Mouse (Mus musculus): ENCODE results near the gene Sco1.
"Not testable (repeated sequence)": the region's sequence is repeated elsewhere in the genome, so short reads cannot be mapped to it uniquely, and the experiment has no call there.

Gene Sco1

GRCm38 (mm10) chr11:67052321-67052952, at the start of gene Sco1, which contains the start of gene Adprm:
Sco1 (plus strand) TSS chr11:67052670.
Adprm (minus strand) TSS chr11:67052594.
- in situ Hi-C loops (cut with MboI, MseI) = no loop called here

- in situ Hi-C loops (cut with MboI, MseI) = no loop called here
These were observed 49.6 kb upstream of the Sco1 start for GRCm38 (mm10) chr11:67002911-67003310.

- in situ Hi-C loops (cut with MboI, MseI) = no loop called here
These were observed 44.5 kb upstream of the Sco1 start for GRCm38 (mm10) chr11:67007961-67008360.

- in situ Hi-C loops (cut with MboI, MseI) = no loop called here
These were observed 43.9 kb upstream of the Sco1 start for GRCm38 (mm10) chr11:67008528-67008927.

GRCm38 (mm10) chr11:67010430-67010829, 42.0 kb upstream of the Sco1 start:
- in situ Hi-C loops (cut with MboI, MseI) = loop anchor here (10.0 kb wide), 1 partner anchor 106 kb away; no protein-coding TSS in a partner anchor

- in situ Hi-C loops (cut with MboI, MseI) = loop anchor here (10.0 kb wide), 1 partner anchor 107 kb away; no protein-coding TSS in a partner anchor
These were observed 40.8 kb upstream of the Sco1 start for GRCm38 (mm10) chr11:67011635-67012034.

GRCm38 (mm10) chr11:67017801-67018591, 34.5 kb upstream of the Sco1 start:
- in situ Hi-C loops (cut with MboI, MseI) = loop anchor here (10.0 kb wide), 1 partner anchor 113 kb away; no protein-coding TSS in a partner anchor

GRCm38 (mm10) chr11:67019711-67020475, 32.6 kb upstream of the Sco1 start:
- in situ Hi-C loops (cut with MboI, MseI) = loop anchor here (10.0 kb wide), 1 partner anchor 115 kb away; no protein-coding TSS in a partner anchor

- in situ Hi-C loops (cut with MboI, MseI) = no loop called here
These were observed 31.5 kb upstream of the Sco1 start for GRCm38 (mm10) chr11:67020948-67021347.

GRCm38 (mm10) chr11:67022354-67023115, 29.9 kb upstream of the Sco1 start:
- in situ Hi-C loops (cut with MboI, MseI) = no loop called here

- in situ Hi-C loops (cut with MboI, MseI) = not testable (repeated sequence)
These were observed 29.3 kb upstream of the Sco1 start for GRCm38 (mm10) chr11:67023191-67023590.

- in situ Hi-C loops (cut with MboI, MseI) = no loop called here
These were observed 28.6 kb upstream of the Sco1 start for GRCm38 (mm10) chr11:67023802-67024340.

- in situ Hi-C loops (cut with MboI, MseI) = loop anchor here (5.0 to 25.0 kb wide), 2 partner anchors 57 to 1213 kb away; partner anchors contain the start of gene Zkscan6
These were observed 27.5 kb upstream of the Sco1 start, which contains the start of gene Tmem220 for GRCm38 (mm10) chr11:67024867-67025477. Tmem220 (plus strand) TSS chr11:67025154.

GRCm38 (mm10) chr11:67030904-67031602, 21.4 kb upstream of the Sco1 start:
- in situ Hi-C loops (cut with MboI, MseI) = loop anchor here (25.0 kb wide), 1 partner anchor 1219 kb away; the partner anchor contains the start of gene Zkscan6

GRCm38 (mm10) chr11:67031603-67031915, 20.9 kb upstream of the Sco1 start:
- in situ Hi-C loops (cut with MboI, MseI) = loop anchor here (25.0 kb wide), 1 partner anchor 1219 kb away; the partner anchor contains the start of gene Zkscan6

- in situ Hi-C loops (cut with MboI, MseI) = loop anchor here (25.0 kb wide), 1 partner anchor 1223 kb away; the partner anchor contains the start of gene Zkscan6
These were observed 17.5 kb upstream of the Sco1 start for GRCm38 (mm10) chr11:67034775-67035485.

GRCm38 (mm10) chr11:67036229-67036628, 16.2 kb upstream of the Sco1 start:
- in situ Hi-C loops (cut with MboI, MseI) = loop anchor here (25.0 kb wide), 1 partner anchor 1224 kb away; the partner anchor contains the start of gene Zkscan6

- in situ Hi-C loops (cut with MboI, MseI) = loop anchor here (25.0 kb wide), 1 partner anchor 1225 kb away; the partner anchor contains the start of gene Zkscan6
These were observed 15.6 kb upstream of the Sco1 start for GRCm38 (mm10) chr11:67036892-67037291.

GRCm38 (mm10) chr11:67039799-67040198, 12.7 kb upstream of the Sco1 start:
- in situ Hi-C loops (cut with MboI, MseI) = loop anchor here (25.0 kb wide), 1 partner anchor 1227 kb away; the partner anchor contains the start of gene Zkscan6
